Mouse (Mus musculus) lung, embryonic 14.5 days (tissue): Measurements from ENCODE around the gene Epb41l4b. TPM values are rescaled to one million over a fixed set of nuclear protein-coding genes. Genes with fewer than 3 reads are reported as not detected.

ENCODE experiments used
- ATAC-seq: fragments of 200-750 bp; cut with Nextera tagmentation; 2 replicates; pipeline ENCODE4 v1.8.0; 2017; ENCODE audit warnings: mild to moderate bottlenecking, moderate TSS enrichment, moderate library complexity; ENCODE audit not compliant: insufficient read depth
- DNase-seq: peaks from one replicate; pipeline ENCODE4 v3.0.0-alpha.2; 2015
- H3K27ac ChIP-seq: fragments of 300-500 bp; sonication (generic); 2 replicates; pipeline ENCODE4 v1.5.1; 2014; ENCODE audit warnings: low read depth, mild to moderate bottlenecking, moderate library complexity
- H3K27me3 ChIP-seq: fragments of 300-500 bp; sonication (generic); 2 replicates; pipeline ENCODE4 v1.6.1; 2014; ENCODE audit warnings: low read length, control low read depth; ENCODE audit not compliant: insufficient read depth
- H3K36me3 ChIP-seq: fragments of 300-500 bp; sonication (generic); 2 replicates; pipeline ENCODE4 v1.6.1; 2014; ENCODE audit warnings: control low read depth; ENCODE audit not compliant: insufficient read depth
- H3K4me1 ChIP-seq: fragments of 300-500 bp; sonication (generic); 2 replicates; pipeline ENCODE4 v1.6.1; 2014; ENCODE audit warnings: antibody characterized with exemption, control low read depth; ENCODE audit not compliant: insufficient read depth
- H3K4me2 ChIP-seq: fragments of 300-500 bp; sonication (generic); 2 replicates; pipeline ENCODE4 v1.6.1; 2014; ENCODE audit warnings: mild to moderate bottlenecking
- H3K4me3 ChIP-seq: fragments of 300-500 bp; sonication (generic); 2 replicates; pipeline ENCODE4 v1.5.1; 2014; ENCODE audit warnings: low read depth, low read length
- H3K9ac ChIP-seq: fragments of 300-500 bp; sonication (generic); 2 replicates; pipeline ENCODE4 v1.6.1; 2014
- H3K9me3 ChIP-seq: fragments of 300-500 bp; sonication (generic); 2 replicates; pipeline ENCODE4 v1.6.1; 2016; ENCODE audit warnings: low read depth, low read length, control low read depth
- CTCF ChIP-seq: IDR thresholded peaks from 2 replicates; pipeline ENCODE4 v1.5.1; 2016; ENCODE audit warnings: antibody characterized with exemption, low read depth
- WGBS: fragments of 180-500 bp; shearing (Covaris S2); extraction: QIAGEN DNeasy Blood & Tissue Kit; methylation state at CpG from one replicate; pipeline ENCODE4 v1.1.7; 2014; 5-methylcytosine and 5-hydroxymethylcytosine counted together
- polyA plus RNA-seq: library from polyadenylated mRNA; unstranded; fragments of >200 nt; fragmentation: Nextera tagmentation; extraction: Ambion mirVana; gene quantifications from 2 replicates; pipeline ENCODE4 v1.2.1, GENCODE M21; 2014

Gene Epb41l4b
- polyA plus RNA-seq, 1 experiment from 2014 or later = 1.2 TPM

DNA sequence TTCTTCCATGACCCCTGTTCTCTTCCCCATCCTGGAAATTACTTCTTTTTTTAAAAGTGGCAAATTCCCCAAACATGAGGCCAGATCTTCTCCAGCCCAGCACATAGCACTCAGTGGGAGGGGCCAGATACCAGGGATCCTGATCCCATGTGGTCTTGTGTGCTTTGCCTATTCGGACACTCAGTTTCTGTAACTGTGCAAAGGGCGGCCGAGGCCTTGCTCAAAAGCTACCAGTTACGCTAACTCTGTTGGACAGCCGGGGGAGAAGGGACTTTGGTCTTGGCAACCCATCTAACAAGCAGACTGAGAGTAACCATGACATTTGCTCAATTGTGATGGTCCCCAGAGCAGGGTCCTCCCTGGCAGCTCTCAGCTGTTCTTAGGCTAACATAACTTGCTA is 128.2 kb downstream of the Epb41l4b start:
- ATAC-seq (no peak), DNase-seq (no peak)
- Histone ChIP-seq H3K27ac (no peak overlapping the region), H3K9ac (no peak overlapping the region), H3K4me3 (no peak overlapping the region), H3K36me3 (no peaks in the 10 kb centered on the region), H3K27me3 (peaks cover 10% of the 10 kb centered on the region), H3K4me1 (no peaks in the 10 kb centered on the region), H3K9me3 (no peaks in the 10 kb centered on the region), H3K4me2 (no peak overlapping the region)
- no peak for TF ChIP-seq CTCF
- 84% methylated on average over 5 of the region's 5 CpGs for WGBS

GRCm38 (mm10) chr4:57011454-57012046 is 131.7 kb downstream of the Epb41l4b start:
- Histone ChIP-seq H3K4me2 (no peak overlapping the region), H3K27me3 (peaks cover 10% of the 10 kb centered on the region), H3K4me3 (no peak overlapping the region), H3K9ac (no peak overlapping the region), H3K36me3 (no peaks in the 10 kb centered on the region), H3K27ac (no peak overlapping the region), H3K9me3 (no peaks in the 10 kb centered on the region), H3K4me1 (no peaks in the 10 kb centered on the region)
- TF ChIP-seq CTCF = no peak
- no peak for DNase-seq
- ATAC-seq = no peak
- WGBS = 51% methylated on average over 8 of the region's 8 CpGs

DNA sequence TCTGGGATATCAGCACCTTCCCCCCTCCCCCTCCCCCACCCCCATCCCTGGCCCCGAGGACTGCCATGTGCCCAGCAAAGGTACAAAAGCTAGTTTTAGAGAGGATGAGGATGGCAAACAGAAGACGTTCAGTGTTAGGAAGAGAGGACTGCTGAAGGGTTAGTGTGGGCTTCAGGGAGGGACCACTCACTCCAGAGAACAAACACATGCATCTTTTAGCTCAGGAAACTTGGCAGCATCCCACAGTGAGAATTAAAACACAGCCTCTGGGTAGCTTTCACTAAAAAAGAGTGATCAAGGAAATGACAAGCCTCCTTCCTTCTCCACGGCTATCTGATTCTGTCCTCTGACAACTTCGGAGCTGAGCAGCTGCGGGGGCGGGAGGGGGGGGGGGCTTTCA is 132.3 kb downstream of the Epb41l4b start:
- no peak overlapping the region for H3K9ac ChIP-seq
- 4% methylated on average over 6 of the region's 6 CpGs for WGBS
- H3K27me3 ChIP-seq = peaks cover 7% of the 10 kb centered on the region
- no peaks in the 10 kb centered on the region for H3K36me3 ChIP-seq
- no peak overlapping the region for H3K4me2 ChIP-seq
- no peaks in the 10 kb centered on the region for H3K4me1 ChIP-seq
- no peak overlapping the region for H3K27ac ChIP-seq
- H3K9me3 ChIP-seq = no peaks in the 10 kb centered on the region
- no peak overlapping the region for H3K4me3 ChIP-seq
- no peak for TF ChIP-seq CTCF
- ATAC-seq (no peak), DNase-seq (peak; percentile 30)

DNA sequence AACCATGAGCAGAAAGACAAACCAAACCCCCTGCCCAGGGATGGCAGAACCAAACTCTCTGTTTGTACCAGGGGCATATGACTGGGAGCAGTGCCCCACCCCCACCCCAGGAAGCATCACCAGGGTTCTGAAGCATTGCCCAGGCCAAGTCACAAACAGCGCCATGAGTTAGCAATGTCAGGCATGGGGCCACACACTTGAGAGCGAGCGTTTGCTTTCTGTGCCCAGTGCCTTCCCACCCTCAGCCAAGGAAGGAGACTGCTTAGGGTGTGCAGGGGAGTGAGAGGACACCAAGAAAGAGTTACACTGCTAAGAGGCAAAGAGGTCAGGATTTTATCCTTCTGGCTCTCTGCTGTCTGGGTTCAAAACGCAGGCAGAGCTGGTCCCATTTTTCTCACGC is 132.8 kb downstream of the Epb41l4b start:
- WGBS = 36% methylated on average over 5 of the region's 5 CpGs
- no peak for TF ChIP-seq CTCF
- Histone ChIP-seq H3K4me1 (no peaks in the 10 kb centered on the region), H3K27me3 (peaks cover 7% of the 10 kb centered on the region), H3K36me3 (no peaks in the 10 kb centered on the region), H3K4me3 (no peak overlapping the region), H3K4me2 (no peak overlapping the region), H3K9ac (no peak overlapping the region), H3K9me3 (no peaks in the 10 kb centered on the region), H3K27ac (no peak overlapping the region)
- no peak for DNase-seq
- no peak for ATAC-seq

- no peaks in the 10 kb centered on the region for H3K9me3 ChIP-seq
- ATAC-seq = no peak
- WGBS = 76% methylated on average over 9 of the region's 9 CpGs
Measured at GRCm38 (mm10) chr4:57007717-57008116, 135.5 kb downstream of the Epb41l4b start.

DNA sequence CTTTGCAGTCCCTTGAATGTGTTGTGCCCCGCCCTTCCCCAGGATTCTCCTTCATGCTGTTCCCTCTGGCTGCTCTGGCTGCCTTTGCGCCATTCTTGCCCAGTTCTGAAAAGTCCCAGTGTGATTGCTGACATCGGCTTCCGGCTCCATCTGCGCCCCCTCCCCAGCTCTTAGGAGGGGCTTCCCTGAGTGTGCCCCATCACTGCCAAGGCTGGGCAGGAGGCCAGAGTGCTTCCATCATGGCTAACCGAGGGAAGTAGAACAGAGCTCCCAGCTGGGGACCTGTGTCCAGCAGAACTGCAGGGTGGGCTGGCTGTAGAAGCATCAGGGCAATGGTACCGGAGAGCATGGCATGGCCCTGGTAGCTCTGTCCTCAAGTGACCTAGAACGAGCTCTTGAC is 138.2 kb downstream of the Epb41l4b start:
- WGBS = 70% methylated on average over 8 of the region's 8 CpGs
- Histone ChIP-seq H3K27me3 (no peaks in the 10 kb centered on the region; the same call in 1 of the 2 replicates), H3K36me3 (no peaks in the 10 kb centered on the region), H3K4me1 (no peaks in the 10 kb centered on the region), H3K4me3 (no peak overlapping the region), H3K9ac (no peak overlapping the region), H3K27ac (no peak overlapping the region), H3K9me3 (no peaks in the 10 kb centered on the region), H3K4me2 (no peak overlapping the region)
- DNase-seq (peak; percentile 48), ATAC-seq (peak; percentile 38; the same call in 1 of the 2 replicates)
- TF ChIP-seq CTCF = no peak

More at GRCm38 (mm10) chr4:57007717-57008116, 135.5 kb downstream of the Epb41l4b start:
- no peak overlapping the region for H3K27ac ChIP-seq
- DNase-seq = no peak
- peaks cover 7% of the 10 kb centered on the region for H3K27me3 ChIP-seq
- no peaks in the 10 kb centered on the region for H3K36me3 ChIP-seq
- H3K4me1 ChIP-seq = no peaks in the 10 kb centered on the region
- no peak for TF ChIP-seq CTCF
- no peak overlapping the region for H3K4me3 ChIP-seq
- H3K9ac ChIP-seq = no peak overlapping the region
- H3K4me2 ChIP-seq = no peak overlapping the region

DNA sequence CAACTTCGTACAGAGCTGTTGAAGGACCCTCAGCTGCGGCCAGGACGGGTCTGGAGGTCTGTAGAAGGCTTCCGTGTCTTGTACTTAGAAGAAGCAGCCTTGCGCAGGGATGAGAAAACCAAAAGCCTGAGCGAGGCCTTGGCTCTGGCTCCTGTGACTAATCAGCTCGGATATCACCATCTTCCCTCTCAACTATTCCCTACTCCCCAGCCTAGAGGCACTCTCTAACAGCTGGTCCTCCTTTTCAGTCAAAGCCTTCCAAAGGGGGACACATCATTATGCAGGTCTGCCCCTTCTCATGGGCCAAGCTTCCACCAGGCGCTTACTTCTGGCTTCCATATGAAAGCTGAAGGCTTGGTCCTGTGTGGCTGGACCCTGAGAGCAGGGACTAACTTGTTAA is 139.4 kb downstream of the Epb41l4b start:
- H3K27ac ChIP-seq = no peak overlapping the region
- H3K9me3 ChIP-seq = no peaks in the 10 kb centered on the region
- no peak for TF ChIP-seq CTCF
- H3K36me3 ChIP-seq = no peaks in the 10 kb centered on the region
- no peak overlapping the region for H3K9ac ChIP-seq
- H3K4me2 ChIP-seq = no peak overlapping the region
- H3K27me3 ChIP-seq = no peaks in the 10 kb centered on the region
- ATAC-seq (no peak), DNase-seq (no peak)
- 78% methylated on average over 8 of the region's 8 CpGs for WGBS
- no peak overlapping the region for H3K4me3 ChIP-seq
- H3K4me1 ChIP-seq = no peaks in the 10 kb centered on the region

DNA sequence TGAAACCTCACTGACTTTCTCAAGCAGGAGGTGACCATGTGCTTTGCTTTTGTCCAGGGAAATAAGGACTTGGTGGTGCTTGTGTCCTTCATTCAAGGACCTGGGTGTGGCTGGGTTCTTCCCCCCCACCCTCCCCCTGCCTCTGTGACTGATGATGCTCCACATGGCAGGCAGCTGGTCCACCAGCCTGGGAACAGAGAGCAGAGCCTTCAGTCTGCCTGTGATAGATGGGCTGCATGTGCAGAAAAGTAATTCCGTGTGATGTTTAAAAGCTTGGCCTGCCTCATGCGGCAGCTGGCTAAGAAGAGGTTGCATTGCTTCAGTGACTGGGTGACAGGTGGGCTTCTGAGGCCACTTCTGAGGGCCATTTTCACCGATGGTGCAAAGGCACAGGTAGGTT is 140.5 kb downstream of the Epb41l4b start:
- DNase-seq (no peak), ATAC-seq (no peak)
- no peak overlapping the region for H3K9ac ChIP-seq
- 26% methylated on average over 3 of the region's 3 CpGs for WGBS
- no peaks in the 10 kb centered on the region for H3K27me3 ChIP-seq
- no peak overlapping the region for H3K4me3 ChIP-seq
- H3K9me3 ChIP-seq = no peaks in the 10 kb centered on the region
- no peak overlapping the region for H3K4me2 ChIP-seq
- no peaks in the 10 kb centered on the region for H3K4me1 ChIP-seq
- no peak overlapping the region for H3K27ac ChIP-seq
- no peaks in the 10 kb centered on the region for H3K36me3 ChIP-seq
- no peak for TF ChIP-seq CTCF
